Mouse (Mus musculus): ENCODE measurements around the gene Gm28048. TPM values are rescaled to one million over a fixed set of nuclear protein-coding genes. Genes with fewer than 3 reads are reported as not detected.

Gm28048 gene
- polyA plus RNA-seq, 1 experiment: 2.0 TPM

DNA sequence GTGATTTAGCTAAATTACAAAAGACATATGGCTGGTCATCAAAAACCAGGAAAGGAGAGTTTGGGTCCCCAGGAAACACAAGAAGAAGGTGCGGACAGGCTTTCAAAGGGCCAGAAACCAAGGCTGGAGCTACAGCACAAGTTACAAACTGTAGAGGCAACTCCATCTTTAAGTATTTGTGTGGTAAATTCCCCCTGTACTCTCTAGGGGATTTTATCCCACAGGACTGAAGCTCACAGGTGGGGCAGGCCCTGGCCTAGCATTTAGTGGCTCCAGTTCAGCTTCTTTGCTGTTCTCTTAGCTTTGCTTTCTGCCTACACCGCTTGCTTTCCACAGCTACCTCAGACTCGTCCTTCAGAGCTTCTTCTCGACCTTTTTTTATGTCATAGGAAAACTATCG, 114.2 kb downstream of the Gm28048 start:
- DNase-seq (ENCODE audit: low read depth): no peak
- TF ChIP-seq CTCF (IDR thresholded peaks at IDR 0.05; ENCODE audit: borderline replicate concordance, extremely low read depth, insufficient read depth, insufficient read length): no peak
- TF ChIP-seq POLR2A (IDR thresholded peaks at IDR 0.05; ENCODE audit: borderline replicate concordance, extremely low read depth, insufficient read depth, insufficient read length, poor library complexity, severe bottlenecking): no peak

DNA sequence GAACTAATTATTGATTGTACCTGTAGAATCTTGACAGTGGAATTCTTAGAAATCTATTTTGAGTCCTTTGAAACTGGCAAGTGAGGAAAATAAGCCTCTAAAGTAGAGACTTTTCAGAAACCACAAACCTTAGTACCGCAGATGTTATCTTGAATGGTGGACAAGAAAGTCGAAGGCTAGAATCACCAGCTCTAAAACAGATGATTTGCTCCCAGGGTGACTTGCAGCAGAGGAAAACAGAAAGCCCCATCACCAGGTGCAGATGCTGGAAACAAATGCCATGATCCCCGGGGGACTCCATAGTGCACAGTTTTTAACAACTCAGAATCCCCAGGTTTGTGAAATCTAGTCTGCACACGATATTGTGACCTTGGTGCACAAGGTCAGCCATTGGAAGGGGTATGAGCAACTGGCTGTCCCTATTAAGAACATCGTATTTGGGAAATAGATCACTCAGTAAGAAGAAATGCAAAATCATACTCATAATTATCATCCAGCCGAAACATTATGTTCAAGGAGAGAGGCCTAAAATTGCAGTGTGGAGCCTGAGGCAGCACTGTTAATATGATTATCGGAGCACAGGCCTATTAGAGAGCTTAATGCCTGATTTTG, 116.1 kb downstream of the Gm28048 start:
- no peak for DNase-seq (ENCODE audit: low read depth)
- no peak for TF ChIP-seq POLR2A (IDR thresholded peaks at IDR 0.05; ENCODE audit: borderline replicate concordance, extremely low read depth, insufficient read depth, insufficient read length, poor library complexity, severe bottlenecking)
- no peak for TF ChIP-seq CTCF (IDR thresholded peaks at IDR 0.05; ENCODE audit: borderline replicate concordance, extremely low read depth, insufficient read depth, insufficient read length)

DNA sequence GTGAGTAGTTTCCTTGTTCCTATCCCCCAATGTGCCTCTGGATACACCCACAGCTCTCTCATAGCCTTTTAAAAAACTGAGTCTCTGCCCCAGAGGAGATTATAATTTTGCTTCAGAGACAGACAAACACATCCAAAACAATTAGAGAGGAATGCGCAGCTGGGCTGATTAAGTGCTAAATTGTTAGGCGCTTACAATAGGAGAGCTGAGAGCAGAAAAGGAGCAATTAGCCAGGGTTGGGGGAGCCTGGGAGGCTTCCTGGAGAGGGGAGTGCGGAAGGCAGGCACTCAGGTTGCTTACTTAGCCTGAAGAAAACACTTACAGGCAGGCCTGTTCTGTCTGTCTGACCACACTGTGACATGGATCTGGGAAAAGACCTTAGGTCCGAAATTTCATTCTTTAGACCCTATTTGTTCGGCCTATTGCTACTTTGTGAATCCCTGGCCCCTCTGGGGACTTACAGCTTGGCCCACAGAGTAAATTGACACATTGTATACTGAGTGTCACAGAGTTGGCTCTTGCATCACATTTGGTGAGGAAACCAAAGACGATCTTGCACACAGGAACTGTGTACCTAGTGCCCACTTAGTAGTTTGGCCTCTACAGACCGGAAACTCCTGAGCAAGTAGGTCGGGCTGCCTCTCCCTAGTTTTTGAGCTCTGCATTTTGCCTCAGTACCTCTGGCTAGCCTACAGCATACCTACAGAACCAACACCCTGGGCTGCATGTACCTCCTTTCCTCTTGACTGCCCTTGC, 117.4 kb downstream of the Gm28048 start:
- no peak for TF ChIP-seq CTCF (IDR thresholded peaks at IDR 0.05; ENCODE audit: borderline replicate concordance, extremely low read depth, insufficient read depth, insufficient read length)
- no peak for TF ChIP-seq POLR2A (IDR thresholded peaks at IDR 0.05; ENCODE audit: borderline replicate concordance, extremely low read depth, insufficient read depth, insufficient read length, poor library complexity, severe bottlenecking)
- DNase-seq (ENCODE audit: low read depth): peak; percentile 85

GRCm38 (mm10) chr11:22863581-22863980, 118.3 kb downstream of the Gm28048 start:
- no peak for TF ChIP-seq POLR2A (IDR thresholded peaks at IDR 0.05; ENCODE audit: borderline replicate concordance, extremely low read depth, insufficient read depth, insufficient read length, poor library complexity, severe bottlenecking)
- no peak for DNase-seq (ENCODE audit: low read depth)

- TF ChIP-seq CTCF (IDR thresholded peaks at IDR 0.05; ENCODE audit: borderline replicate concordance, extremely low read depth, insufficient read depth, insufficient read length): no peak
- DNase-seq (ENCODE audit: low read depth): no peak
Measured at GRCm38 (mm10) chr11:22861315-22861714, 120.6 kb downstream of the Gm28048 start.

GRCm38 (mm10) chr11:22860335-22861227, 121.3 kb downstream of the Gm28048 start, which contains the start of gene B3gnt2:
Gene B3gnt2 (minus strand): TSS chr11:22860961.
- TF ChIP-seq POLR2A (IDR thresholded peaks at IDR 0.05; ENCODE audit: borderline replicate concordance, extremely low read depth, insufficient read depth, insufficient read length, poor library complexity, severe bottlenecking) (no peak), CTCF (IDR thresholded peaks at IDR 0.05; ENCODE audit: borderline replicate concordance, extremely low read depth, insufficient read depth, insufficient read length) (no peak)
- no peak for DNase-seq (ENCODE audit: low read depth)

- TF ChIP-seq CTCF (IDR thresholded peaks at IDR 0.05; ENCODE audit: borderline replicate concordance, extremely low read depth, insufficient read depth, insufficient read length) (peak; percentile 13; the same call in 1 of the 2 replicates), POLR2A (IDR thresholded peaks at IDR 0.05; ENCODE audit: borderline replicate concordance, extremely low read depth, insufficient read depth, insufficient read length, poor library complexity, severe bottlenecking) (0 out of 2 replicates have a peak, but pooled peaks have one; percentile 44)
- DNase-seq (ENCODE audit: low read depth): peak; percentile 88
Measured at GRCm38 (mm10) chr11:22859633-22860334, 122.1 kb downstream of the Gm28048 start.

DNA sequence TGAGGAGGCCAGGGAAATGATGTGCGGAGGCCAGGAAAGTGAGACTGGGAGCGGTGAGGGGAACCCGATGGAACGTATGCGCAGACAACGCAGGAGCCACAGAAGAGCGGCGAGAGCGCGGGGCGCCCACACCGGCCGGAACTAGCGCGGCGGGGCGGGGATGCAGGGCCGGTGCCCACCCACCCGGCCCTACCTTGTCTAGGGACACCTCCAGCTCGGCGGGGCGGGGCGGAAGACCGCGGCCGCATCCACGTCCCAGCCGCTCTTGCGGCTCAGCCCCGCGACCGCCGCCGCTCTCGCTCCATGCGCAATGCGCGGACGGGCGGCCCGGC, 122.6 kb downstream of the Gm28048 start:
- no peak for TF ChIP-seq POLR2A (IDR thresholded peaks at IDR 0.05; ENCODE audit: borderline replicate concordance, extremely low read depth, insufficient read depth, insufficient read length, poor library complexity, severe bottlenecking)
- no peak for TF ChIP-seq CTCF (IDR thresholded peaks at IDR 0.05; ENCODE audit: borderline replicate concordance, extremely low read depth, insufficient read depth, insufficient read length)
- no peak for DNase-seq (ENCODE audit: low read depth)

DNA sequence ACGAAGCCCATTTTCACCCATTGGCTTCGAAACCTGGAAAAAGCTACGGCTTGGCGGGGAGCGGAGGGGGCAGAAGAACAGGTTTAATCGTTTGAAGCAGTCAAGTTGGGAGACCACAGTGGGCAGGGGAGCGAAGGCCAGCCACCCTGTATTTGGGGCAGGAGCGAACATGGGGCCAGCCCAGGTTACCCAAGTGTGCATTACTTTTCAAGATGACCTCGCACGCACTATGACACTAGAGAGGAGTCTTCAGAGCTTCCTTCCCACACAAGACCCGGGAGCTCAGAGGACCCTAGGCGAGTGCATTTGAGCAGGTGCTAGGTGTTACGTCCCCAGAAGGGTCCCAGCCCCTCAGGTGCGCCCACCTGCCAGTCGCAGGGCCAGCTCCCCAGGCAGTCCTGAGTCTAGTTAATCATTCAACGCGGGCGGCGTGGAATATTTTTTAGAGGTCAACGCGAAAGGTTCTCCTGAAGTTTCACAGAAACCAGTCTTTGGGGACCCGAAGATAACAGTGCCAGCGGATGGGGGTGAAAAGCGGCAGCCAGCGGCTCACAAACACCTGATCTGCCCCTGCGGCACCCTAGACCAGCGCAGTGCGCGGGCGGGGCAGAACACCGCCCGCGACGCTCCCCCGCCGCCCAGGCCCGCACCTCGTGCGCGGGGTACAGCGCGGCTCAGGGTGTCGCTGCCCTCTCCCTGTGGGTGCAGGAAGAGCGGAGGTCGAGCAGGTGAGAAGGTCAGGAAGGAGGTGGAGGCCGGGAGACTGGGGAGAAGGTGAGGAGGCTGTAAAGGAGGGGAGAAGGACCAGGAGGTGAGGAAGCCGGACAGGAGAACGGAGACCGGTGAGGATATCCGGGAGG, 123.2 kb downstream of the Gm28048 start:
- TF ChIP-seq POLR2A (IDR thresholded peaks at IDR 0.05; ENCODE audit: borderline replicate concordance, extremely low read depth, insufficient read depth, insufficient read length, poor library complexity, severe bottlenecking): no peak
- no peak for TF ChIP-seq CTCF (IDR thresholded peaks at IDR 0.05; ENCODE audit: borderline replicate concordance, extremely low read depth, insufficient read depth, insufficient read length)
- DNase-seq (ENCODE audit: low read depth): no peak

- TF ChIP-seq POLR2A (IDR thresholded peaks at IDR 0.05; ENCODE audit: borderline replicate concordance, extremely low read depth, insufficient read depth, insufficient read length, poor library complexity, severe bottlenecking) (no peak), CTCF (IDR thresholded peaks at IDR 0.05; ENCODE audit: borderline replicate concordance, extremely low read depth, insufficient read depth, insufficient read length) (no peak)
Measured at GRCm38 (mm10) chr11:22857705-22858440, 124.0 kb downstream of the Gm28048 start.

More at GRCm38 (mm10) chr11:22857705-22858440, 124.0 kb downstream of the Gm28048 start:
- DNase-seq (ENCODE audit: low read depth): no peak
